Mouse (Mus musculus): ENCODE results near the gene Serpinf2. TPM values are rescaled to one million over a fixed set of nuclear protein-coding genes. Genes with fewer than 3 reads are reported as not detected.
"Not testable (repeated sequence)": the region's sequence is repeated elsewhere in the genome, so short reads cannot be mapped to it uniquely, and the experiment has no call there.

Gene Serpinf2
- polyA plus RNA-seq, 1 experiment from 2014 or later, result not detected

DNA sequence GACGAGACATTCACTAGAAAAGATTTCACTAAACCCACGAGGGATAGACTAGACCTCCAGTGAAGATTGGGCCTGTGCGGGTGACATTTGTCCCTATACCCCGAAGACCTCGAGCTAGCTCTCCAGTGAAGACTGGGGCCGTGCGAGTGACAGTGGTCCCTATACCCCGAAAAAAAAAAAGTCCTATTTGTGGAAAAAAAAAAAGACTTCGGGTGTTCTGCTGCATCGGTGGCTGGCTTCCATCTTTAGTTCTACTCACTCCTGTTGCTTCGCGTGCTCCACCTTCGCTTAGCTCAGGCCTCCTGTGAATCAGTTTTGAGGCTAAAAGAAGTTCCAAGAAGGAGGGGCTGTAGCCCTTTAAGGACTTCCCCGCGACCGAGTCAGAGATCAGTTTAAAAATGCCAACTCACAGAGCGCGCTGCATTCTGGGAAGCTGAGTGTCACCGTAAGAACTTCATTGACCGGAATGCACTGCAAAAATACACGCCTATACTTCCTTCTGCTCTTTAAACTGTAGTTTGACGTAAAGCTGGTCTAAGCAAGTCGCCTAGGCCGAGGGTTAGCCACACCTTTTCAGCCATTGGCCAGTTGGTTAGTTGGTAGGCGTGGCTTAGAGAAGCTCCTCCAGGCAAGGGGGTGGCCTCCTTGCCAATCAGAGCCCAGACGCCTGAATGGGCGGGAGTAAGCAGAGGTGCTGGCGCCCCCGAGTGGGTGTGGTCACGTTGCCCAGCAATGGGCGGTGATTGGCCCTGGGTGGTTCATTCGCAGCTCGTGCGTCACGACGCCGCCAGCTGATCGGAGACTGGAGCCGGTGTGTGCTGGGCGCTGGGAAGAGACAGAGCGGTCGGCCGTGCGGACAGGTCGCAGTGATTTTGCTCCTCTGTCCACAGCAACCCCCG is 21.7 kb upstream of the Serpinf2 start, which contains the start of gene Tlcd2:
Tlcd2 (plus strand) TSS at position 872 of the 899 bp plus-strand sequence.
- Histone ChIP-seq H3K27ac (ENCODE audit: low read depth, low read length) (peak within 1 kb of the TSS; percentile 82), H3K4me3 (ENCODE audit: low read depth, low read length) (peak within 1 kb of the TSS; percentile 62), H3K4me2 (peak within 1 kb of the TSS; percentile 91), H3K27me3 (ENCODE audit: control insufficient read depth, insufficient read depth, low read length) (no peaks in the 10 kb centered on the region), H3K4me1 (ENCODE audit: control insufficient read depth, insufficient read depth, low read length) (peaks cover 17% of the 10 kb centered on the region), H3K9ac (ENCODE audit: low read length) (peak within 1 kb of the TSS; percentile 63), H3K36me3 (ENCODE audit: control insufficient read depth, insufficient read depth, low read length) (no peaks in the 10 kb centered on the region), H3K9me3 (ENCODE audit: control insufficient read depth, low read length) (no peaks in the 10 kb centered on the region)
- under 1% methylated on average over 46 of the region's 46 CpGs for WGBS
- ATAC-seq (ENCODE audit: low FRiP score), result peak; percentile 95
- peak; percentile 99 for DNase-seq (ENCODE audit: low spot score, missing footprints)

DNA sequence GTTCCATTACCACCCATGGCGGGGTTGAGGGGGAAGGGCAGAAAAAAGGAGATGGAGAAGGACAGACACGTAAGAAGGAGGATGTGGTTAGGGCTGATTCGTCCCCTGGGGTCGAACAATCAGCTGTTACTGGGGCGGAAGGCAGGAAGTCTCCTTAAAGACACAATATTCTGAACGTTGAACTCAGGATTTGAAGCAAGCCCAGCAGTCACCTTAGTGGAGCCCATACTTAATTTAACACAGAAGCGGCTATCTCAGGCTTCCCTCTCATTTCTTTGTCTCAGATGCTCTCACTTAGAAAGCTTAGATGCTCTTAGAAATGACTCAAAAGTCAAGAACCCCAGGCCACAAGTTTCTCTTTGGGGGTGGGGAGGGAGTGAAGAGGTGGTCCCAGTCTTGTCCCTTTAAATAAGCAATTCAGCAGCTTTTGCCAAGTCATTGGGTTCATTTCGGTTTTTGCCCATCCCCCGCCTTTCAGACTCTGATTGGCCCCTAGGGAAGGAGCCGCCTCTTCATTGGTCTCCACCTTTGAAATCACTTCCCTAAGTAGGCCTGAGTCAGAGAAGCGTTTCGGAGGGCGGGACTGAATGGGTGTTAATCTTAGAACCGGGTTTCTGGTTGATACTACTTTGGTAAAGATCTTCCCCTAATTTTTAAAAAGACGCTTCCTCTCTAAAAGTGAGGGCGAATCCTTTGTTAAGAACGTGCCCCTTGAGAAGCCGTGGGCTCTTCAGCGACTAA is 20.9 kb upstream of the Serpinf2 start:
- Histone ChIP-seq H3K9me3 (ENCODE audit: control insufficient read depth, low read length) (no peaks in the 10 kb centered on the region), H3K4me2 (peak overlapping the region; percentile 91), H3K27ac (ENCODE audit: low read depth, low read length) (peak overlapping the region; percentile 82), H3K36me3 (ENCODE audit: control insufficient read depth, insufficient read depth, low read length) (no peaks in the 10 kb centered on the region), H3K4me3 (ENCODE audit: low read depth, low read length) (peak overlapping the region; percentile 62), H3K27me3 (ENCODE audit: control insufficient read depth, insufficient read depth, low read length) (no peaks in the 10 kb centered on the region), H3K9ac (ENCODE audit: low read length) (peak overlapping the region; percentile 54), H3K4me1 (ENCODE audit: control insufficient read depth, insufficient read depth, low read length) (peaks cover 17% of the 10 kb centered on the region)
- ATAC-seq (ENCODE audit: low FRiP score), result peak; percentile 31; the same call in 1 of the 2 replicates
- DNase-seq (ENCODE audit: low spot score, missing footprints), result peak; percentile 97
- 2% methylated on average over 19 of the region's 19 CpGs for WGBS

DNA sequence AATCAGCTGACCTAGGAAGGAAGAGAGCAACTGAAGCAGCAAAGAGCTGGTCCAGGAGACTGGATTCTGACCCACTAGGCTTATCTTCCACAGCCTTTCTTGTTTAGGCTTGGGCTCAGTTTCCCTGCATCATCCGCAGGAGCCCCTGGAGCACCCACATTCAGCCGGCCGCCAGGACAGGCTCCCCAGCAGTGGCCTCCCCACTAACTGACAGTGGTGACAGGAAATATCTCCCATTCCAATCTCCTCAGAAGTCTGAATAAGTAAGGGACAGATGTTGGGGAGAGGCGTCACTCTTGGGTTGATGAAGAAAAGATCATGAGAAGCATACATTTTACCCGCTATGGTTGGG is 20.3 kb upstream of the Serpinf2 start:
- ATAC-seq (ENCODE audit: low FRiP score) (no peak), DNase-seq (ENCODE audit: low spot score, missing footprints) (no peak)
- Histone ChIP-seq H3K27me3 (ENCODE audit: control insufficient read depth, insufficient read depth, low read length) (no peaks in the 10 kb centered on the region), H3K9ac (ENCODE audit: low read length) (peak overlapping the region; percentile 54; the same call in 1 of the 2 replicates), H3K4me1 (ENCODE audit: control insufficient read depth, insufficient read depth, low read length) (peaks cover 20% of the 10 kb centered on the region), H3K27ac (ENCODE audit: low read depth, low read length) (no peak overlapping the region; the same call in 1 of the 2 replicates), H3K4me3 (ENCODE audit: low read depth, low read length) (peak overlapping the region; percentile 62; the same call in 1 of the 2 replicates), H3K9me3 (ENCODE audit: control insufficient read depth, low read length) (no peaks in the 10 kb centered on the region), H3K4me2 (peak overlapping the region; percentile 91), H3K36me3 (ENCODE audit: control insufficient read depth, insufficient read depth, low read length) (no peaks in the 10 kb centered on the region)
- 29% methylated on average over 5 of the region's 5 CpGs for WGBS

DNA sequence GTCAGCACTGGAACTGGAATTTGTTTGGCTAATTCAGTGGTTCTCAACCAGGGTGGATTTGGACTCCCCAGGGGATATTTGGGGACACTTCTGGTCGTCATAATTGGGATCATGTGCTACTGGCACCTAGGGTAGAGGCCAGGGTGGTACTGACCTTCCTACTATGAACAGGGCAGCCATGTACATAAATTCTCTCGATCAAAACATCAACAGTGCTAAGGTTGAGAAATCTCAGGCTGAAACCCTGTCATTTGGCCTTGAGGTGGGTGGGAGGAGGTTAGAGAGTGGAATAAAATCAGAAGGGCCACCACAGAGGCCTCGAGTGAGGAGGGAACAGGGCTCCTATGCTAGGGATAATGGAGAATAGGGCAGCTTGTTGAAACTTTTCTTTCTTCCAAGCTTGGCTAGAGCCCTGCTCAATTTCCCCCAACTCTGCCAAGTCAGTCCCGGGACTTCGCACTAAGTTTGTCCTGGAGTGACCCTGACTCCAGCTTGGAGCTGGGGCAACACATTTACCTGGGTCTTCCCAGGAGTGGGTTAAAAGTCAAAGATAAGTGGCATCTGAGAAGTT is 19.8 kb upstream of the Serpinf2 start:
- WGBS, result 82% methylated on average over 5 of the region's 5 CpGs
- H3K4me1 ChIP-seq (ENCODE audit: control insufficient read depth, insufficient read depth, low read length), result peaks cover 21% of the 10 kb centered on the region
- H3K4me3 ChIP-seq (ENCODE audit: low read depth, low read length), result no peak overlapping the region
- no peak overlapping the region for H3K9ac ChIP-seq (ENCODE audit: low read length)
- H3K27ac ChIP-seq (ENCODE audit: low read depth, low read length), result no peak overlapping the region
- H3K4me2 ChIP-seq, result no peak overlapping the region
- no peak for DNase-seq (ENCODE audit: low spot score, missing footprints)
- no peaks in the 10 kb centered on the region for H3K36me3 ChIP-seq (ENCODE audit: control insufficient read depth, insufficient read depth, low read length)
- no peaks in the 10 kb centered on the region for H3K27me3 ChIP-seq (ENCODE audit: control insufficient read depth, insufficient read depth, low read length)
- no peak for ATAC-seq (ENCODE audit: low FRiP score)
- H3K9me3 ChIP-seq (ENCODE audit: control insufficient read depth, low read length), result no peaks in the 10 kb centered on the region

DNA sequence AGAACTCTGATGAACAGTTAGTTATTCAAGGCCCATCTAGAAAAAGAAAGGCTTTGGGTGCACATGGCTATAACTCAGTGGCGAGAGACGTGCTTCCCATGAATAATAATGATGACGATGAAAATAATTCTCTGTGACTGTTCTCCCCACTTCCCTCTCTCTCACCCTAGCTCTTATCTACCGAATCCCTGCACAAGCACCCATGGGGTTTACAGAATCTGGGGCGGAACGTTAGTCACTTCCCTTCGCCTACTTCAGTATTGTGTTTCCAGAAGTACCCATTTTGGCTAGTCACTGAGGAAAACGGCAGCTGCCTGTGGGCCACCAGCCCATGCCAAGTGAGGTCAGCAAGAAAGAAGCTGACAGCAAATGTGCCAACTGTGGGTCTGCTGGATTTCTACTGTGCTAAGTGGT is 19.2 kb upstream of the Serpinf2 start:
- Histone ChIP-seq H3K4me1 (ENCODE audit: control insufficient read depth, insufficient read depth, low read length) (peaks cover 26% of the 10 kb centered on the region), H3K9ac (ENCODE audit: low read length) (no peak overlapping the region), H3K4me3 (ENCODE audit: low read depth, low read length) (no peak overlapping the region), H3K27me3 (ENCODE audit: control insufficient read depth, insufficient read depth, low read length) (no peaks in the 10 kb centered on the region), H3K9me3 (ENCODE audit: control insufficient read depth, low read length) (no peaks in the 10 kb centered on the region), H3K27ac (ENCODE audit: low read depth, low read length) (no peak overlapping the region), H3K4me2 (no peak overlapping the region), H3K36me3 (ENCODE audit: control insufficient read depth, insufficient read depth, low read length) (no peaks in the 10 kb centered on the region)
- DNase-seq (ENCODE audit: low spot score, missing footprints) (no peak), ATAC-seq (ENCODE audit: low FRiP score) (no peak)
- 85% methylated on average over 8 of the region's 8 CpGs for WGBS

DNA sequence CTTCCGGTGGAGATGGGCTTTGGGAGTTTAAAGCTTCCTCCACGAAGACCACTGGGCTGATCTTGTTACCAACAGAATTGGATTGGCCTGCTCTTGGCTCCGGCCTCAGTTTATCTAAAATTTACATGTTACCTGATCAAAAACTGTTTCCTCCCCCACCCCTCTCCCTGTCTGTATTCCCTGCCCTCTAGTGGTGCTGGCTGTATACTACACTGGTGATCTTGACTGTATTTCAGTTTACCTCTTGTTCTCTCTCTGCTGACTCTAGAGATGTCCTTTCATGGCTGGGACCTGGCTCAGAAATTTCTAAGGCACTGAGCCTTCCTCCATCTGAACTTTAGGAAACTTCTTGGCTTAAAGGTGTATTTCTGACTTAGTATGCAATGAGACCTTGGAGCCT is 18.8 kb upstream of the Serpinf2 start:
- DNase-seq (ENCODE audit: low spot score, missing footprints), result peak; percentile 87

DNA sequence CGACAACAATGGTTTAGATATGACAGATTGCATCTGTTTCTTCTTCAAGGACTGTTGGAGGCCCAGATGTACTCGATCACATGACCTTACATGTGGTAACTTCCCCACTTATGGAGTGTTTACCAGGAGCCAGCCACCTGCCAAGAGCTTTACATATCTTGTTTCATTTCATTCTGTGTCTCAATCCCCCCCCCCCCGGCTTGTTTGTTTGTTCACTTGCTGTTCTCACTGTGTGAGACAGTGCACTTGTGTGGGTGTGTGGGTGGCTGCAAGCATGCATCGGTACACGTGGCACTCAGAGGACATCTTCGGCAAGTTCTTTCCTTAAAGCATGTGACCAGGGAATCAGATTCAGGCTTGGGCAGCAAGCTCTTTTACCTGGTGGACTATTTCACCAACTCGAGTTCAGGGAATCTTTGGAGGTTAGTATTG is 17.1 kb upstream of the Serpinf2 start:
- no peak for ATAC-seq (ENCODE audit: low FRiP score)
- no peak for DNase-seq (ENCODE audit: low spot score, missing footprints)
- Histone ChIP-seq H3K9me3 (ENCODE audit: control insufficient read depth, low read length) (no peaks in the 10 kb centered on the region), H3K4me1 (ENCODE audit: control insufficient read depth, insufficient read depth, low read length) (peaks cover 17% of the 10 kb centered on the region), H3K9ac (ENCODE audit: low read length) (no peak overlapping the region), H3K4me2 (no peak overlapping the region), H3K36me3 (ENCODE audit: control insufficient read depth, insufficient read depth, low read length) (no peaks in the 10 kb centered on the region), H3K4me3 (ENCODE audit: low read depth, low read length) (no peak overlapping the region), H3K27me3 (ENCODE audit: control insufficient read depth, insufficient read depth, low read length) (no peaks in the 10 kb centered on the region), H3K27ac (ENCODE audit: low read depth, low read length) (no peak overlapping the region)
- 84% methylated on average over 7 of the region's 7 CpGs for WGBS

More for the DNA sequence above, 18.8 kb upstream of the Serpinf2 start:
- no peaks in the 10 kb centered on the region for H3K36me3 ChIP-seq (ENCODE audit: control insufficient read depth, insufficient read depth, low read length)
- no peaks in the 10 kb centered on the region for H3K9me3 ChIP-seq (ENCODE audit: control insufficient read depth, low read length)
- no peak overlapping the region for H3K9ac ChIP-seq (ENCODE audit: low read length)
- H3K4me3 ChIP-seq (ENCODE audit: low read depth, low read length), result no peak overlapping the region
- WGBS, result 15% methylated on average over 3 of the region's 3 CpGs
- no peak overlapping the region for H3K4me2 ChIP-seq
- peaks cover 26% of the 10 kb centered on the region for H3K4me1 ChIP-seq (ENCODE audit: control insufficient read depth, insufficient read depth, low read length)
- H3K27ac ChIP-seq (ENCODE audit: low read depth, low read length), result no peak overlapping the region
- ATAC-seq (ENCODE audit: low FRiP score), result no peak
- H3K27me3 ChIP-seq (ENCODE audit: control insufficient read depth, insufficient read depth, low read length), result no peaks in the 10 kb centered on the region

DNA sequence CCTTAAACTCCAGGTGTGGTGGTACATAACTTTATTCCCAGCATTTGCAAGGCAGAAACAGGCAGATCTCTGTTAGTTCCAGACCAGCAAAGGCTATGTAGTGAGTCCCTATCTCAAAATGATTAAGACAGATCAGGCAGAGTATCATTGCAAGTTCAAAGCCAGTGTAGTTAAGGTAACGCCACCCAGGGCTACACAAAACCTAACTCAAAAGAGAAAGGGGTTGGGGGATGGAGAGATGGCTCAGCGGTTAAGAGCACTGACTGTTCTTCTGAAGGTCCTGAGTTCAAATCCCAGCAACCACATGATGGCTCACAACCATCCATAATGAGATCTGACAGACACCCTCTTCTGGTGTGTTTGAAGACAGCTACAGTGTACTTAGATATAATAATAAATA is 16.6 kb upstream of the Serpinf2 start:
- WGBS, result 92% methylated on average over 2 of the region's 2 CpGs
- not testable (repeated sequence) for H3K36me3 ChIP-seq (ENCODE audit: control insufficient read depth, insufficient read depth, low read length)
- peaks cover 17% of the 10 kb centered on the region for H3K4me1 ChIP-seq (ENCODE audit: control insufficient read depth, insufficient read depth, low read length)

More for the DNA sequence above, 16.6 kb upstream of the Serpinf2 start:
- H3K9me3 ChIP-seq (ENCODE audit: control insufficient read depth, low read length); H3K27me3 ChIP-seq (ENCODE audit: control insufficient read depth, insufficient read depth, low read length); ATAC-seq (ENCODE audit: low FRiP score); H3K4me3 ChIP-seq (ENCODE audit: low read depth, low read length); DNase-seq (ENCODE audit: low spot score, missing footprints); H3K4me2 ChIP-seq; H3K9ac ChIP-seq (ENCODE audit: low read length); H3K27ac ChIP-seq (ENCODE audit: low read depth, low read length): not testable (repeated sequence)
